In genomic region chr2:132028107-132028506, GRCm38 (mm10) we compare ENCODE assay signal across 9 mouse cellular contexts. TPM values are rescaled to one million over a fixed set of nuclear protein-coding genes. Genes with fewer than 3 reads are reported as not detected.
DNase-seq lines count a peak whose midpoint lies in the region; ATAC-seq and TF ChIP-seq lines count a peak whose summit lies in the region.
"Had no signal": no experiment of that assay in that cellular context is flagged by ENCODE, and none has a peak within 500 bp of the region (broad histone marks: within the 10 kb centered on the region; RNA-seq: fewer than 3 reads in every experiment).

No protein-coding gene starts in this region.

- no peaks in the 10 kb centered on the region for H3K36me3 ChIP-seq in forebrain, embryonic 16.5 days (ENCODE audit: control insufficient read depth, insufficient read depth)
- no peaks in the 10 kb centered on the region for H3K36me3 ChIP-seq in liver, embryonic 15.5 days (replicated peaks)

- peak overlapping the region; percentile 86 for H3K4me2 ChIP-seq in forebrain, embryonic 16.5 days (ENCODE audit: low read length)
- H3K4me2 ChIP-seq in liver, embryonic 15.5 days = peak overlapping the region; percentile 85

- H3K9me3 ChIP-seq in forebrain, embryonic 16.5 days (ENCODE audit: control insufficient read depth, low read length) = no peaks in the 10 kb centered on the region
- H3K9me3 ChIP-seq in liver, embryonic 15.5 days (replicated peaks) = no peaks in the 10 kb centered on the region

- no peak overlapping the region; the same call in 1 of the 2 replicates for H3K27ac ChIP-seq in forebrain, embryonic 16.5 days (ENCODE audit: low read length)
- no peak overlapping the region for H3K27ac ChIP-seq in liver, embryonic 15.5 days (replicated peaks)
- no peak overlapping the region; the same call in 1 of the 2 replicates for H3K27ac ChIP-seq in cerebellum, adult 2 months (ENCODE audit: insufficient read depth, low read length)

- no peak for TF ChIP-seq CTCF in cerebellum, adult 2 months (IDR thresholded peaks at IDR 0.05; ENCODE audit: borderline replicate concordance, insufficient read depth, low read depth, low read length)

- H3K9ac ChIP-seq in forebrain, embryonic 16.5 days (replicated peaks; ENCODE audit: low read depth, low read length) = peak overlapping the region; percentile 82
- H3K9ac ChIP-seq in liver, embryonic 15.5 days = no peak overlapping the region

- peaks cover 29% of the 10 kb centered on the region for H3K4me1 ChIP-seq in forebrain, embryonic 16.5 days (replicated peaks; ENCODE audit: control insufficient read depth, insufficient read depth, low read length)
- peaks cover 30% of the 10 kb centered on the region for H3K4me1 ChIP-seq in liver, embryonic 15.5 days (replicated peaks)
- no peaks in the 10 kb centered on the region for H3K4me1 ChIP-seq in cerebellum, adult 2 months (ENCODE audit: control insufficient read depth, insufficient read depth, low read length)

- 30% methylated on average over 5 of the region's 5 CpGs for WGBS in forebrain, embryonic 16.5 days
- WGBS in liver, embryonic 15.5 days (ENCODE audit: insufficient replicate concordance) = 35% methylated on average over 5 of the region's 5 CpGs
- 63% methylated on average over 5 of the region's 5 CpGs for WGBS in cerebellum, adult 2 months

- H3K4me3 ChIP-seq in forebrain, embryonic 16.5 days (replicated peaks; ENCODE audit: low read length) = peak overlapping the region; percentile 71
- peak overlapping the region; percentile 60 for H3K4me3 ChIP-seq in liver, embryonic 15.5 days (replicated peaks)
- H3K4me3 ChIP-seq in cerebellum, adult 2 months (replicated peaks; ENCODE audit: insufficient read depth, low read depth, low read length) = no peak overlapping the region

- TF ChIP-seq POLR2A in cerebellum, adult 2 months (IDR thresholded peaks at IDR 0.05; ENCODE audit: borderline replicate concordance, insufficient read depth, low read length) = no peak

- peak; percentile 85 for DNase-seq in heart, adult 11 months
- DNase-seq in heart, adult 8-10 months (ENCODE audit: low spot score) = no peak
- peak; percentile 37 for DNase-seq in A20 (ENCODE audit: low read depth, low spot score)
- DNase-seq in cerebellum, adult 2 months = no peak
- no peak for DNase-seq in gastrocnemius, adult 8-10 months (ENCODE audit: low spot score in 2 of 2)
- DNase-seq in Muller cell, postnatal 12 days (ENCODE audit: inconsistent ontology term) = no peak
- DNase-seq: kidney, adult 11 months had no signal

- H3K27me3 ChIP-seq in forebrain, embryonic 16.5 days (replicated peaks; ENCODE audit: control insufficient read depth, insufficient read depth, low read length) = no peaks in the 10 kb centered on the region
- peaks cover 58% of the 10 kb centered on the region for H3K27me3 ChIP-seq in liver, embryonic 15.5 days
- H3K27me3 ChIP-seq in cerebellum, adult 2 months (ENCODE audit: control insufficient read depth, insufficient read depth, low read length) = no peaks in the 10 kb centered on the region

- ATAC-seq in forebrain, embryonic 16.5 days = no peak
- ATAC-seq in liver, embryonic 15.5 days (ENCODE audit: insufficient read depth) = no peak

RNA-seq across cellular contexts. Expression of gene Rassf2, which starts 2.0 kb away (rescaled TPM):
- 1 to 10 TPM; 4.1 to 7.7 (median 6.6) TPM for total RNA-seq in heart, adult 8-10 months (2022)
- 27.4 and 32.1 TPM in 2 replicates for polyA plus RNA-seq in forebrain, embryonic 16.5 days (2015; fragmentation: Nextera tagmentation; extraction: Ambion mirVana)
- polyA plus RNA-seq in liver, embryonic 15.5 days (2015; fragmentation: Nextera tagmentation; extraction: Ambion mirVana) = 2.8 and 2.9 TPM in 2 replicates
- 35.8 and 44.7 TPM in 2 replicates for polyA plus RNA-seq in cerebellum, adult 2 months (2012; rRNA removed)
- 1 to 10 TPM; 1.3 to 4.1 (median 2.4) TPM for total RNA-seq in gastrocnemius, adult 8-10 months (2022)

Comparison
In these comparisons a context has a peak if more than half of its experiments do, and no peak if none do; other contexts are left out.
1. DNase-seq: peak in heart, adult 11 months (single experiment) and A20 (single experiment); none in heart, adult 8-10 months (single experiment), cerebellum, adult 2 months (0 of 2), gastrocnemius, adult 8-10 months (0 of 2) and Muller cell, postnatal 12 days (single experiment).